Mouse (Mus musculus) frontal cortex, postnatal 25 days (tissue): ENCODE measurements around the gene Tuba1b.
"Not testable (repeated sequence)": the region's sequence is repeated elsewhere in the genome, so short reads cannot be mapped to it uniquely, and the experiment has no call there.

ENCODE experiments used
- DNase-seq, 2 experiments: peaks; one replicate each; pipeline ENCODE4 v3.0.0; 2022; ENCODE audit warnings: low spot score in 2 of 2

Tuba1b gene

GRCm38 (mm10) chr15:98954425-98955253 is 20.3 kb upstream of the Tuba1b start:
- DNase-seq, result no peak

- DNase-seq, result peak; percentile 91 to 96
These were observed 19.3 kb upstream of the Tuba1b start, which contains the start of the genes Gm49450 and Tuba1a for GRCm38 (mm10) chr15:98953401-98954356. TSS of gene Gm49450 (minus strand) at chr15:98953551. TSS of gene Tuba1a (minus strand) at chr15:98953703.

GRCm38 (mm10) chr15:98952751-98953400 is 18.5 kb upstream of the Tuba1b start:
- no peak for DNase-seq

GRCm38 (mm10) chr15:98952063-98952455 is 17.7 kb upstream of the Tuba1b start:
- DNase-seq, result no peak

- DNase-seq, result not testable (repeated sequence)
These were observed 17.0 kb upstream of the Tuba1b start for GRCm38 (mm10) chr15:98951122-98952062.

GRCm38 (mm10) chr15:98949607-98949892 is 15.2 kb upstream of the Tuba1b start:
- no peak for DNase-seq

GRCm38 (mm10) chr15:98948857-98949606 is 14.7 kb upstream of the Tuba1b start:
- DNase-seq, result no peak

- DNase-seq, result no peak
These were observed 14.0 kb upstream of the Tuba1b start for GRCm38 (mm10) chr15:98948382-98948781.

- no peak for DNase-seq
These were observed 13.5 kb upstream of the Tuba1b start for GRCm38 (mm10) chr15:98947884-98948283.

- DNase-seq, result no peak
These were observed 8.8 kb upstream of the Tuba1b start for GRCm38 (mm10) chr15:98943133-98943532.

- DNase-seq, result no peak
These were observed 7.7 kb upstream of the Tuba1b start for GRCm38 (mm10) chr15:98942081-98942480.

- DNase-seq, result no peak
These were observed 7.2 kb upstream of the Tuba1b start for GRCm38 (mm10) chr15:98941539-98941938.

GRCm38 (mm10) chr15:98940816-98941215 is 6.5 kb upstream of the Tuba1b start:
- DNase-seq, result no peak

GRCm38 (mm10) chr15:98933833-98934216 is 540 bp downstream of the Tuba1b start:
- DNase-seq, result peak; percentile 89 to 95

- DNase-seq, result not testable (repeated sequence)
These were observed 1.2 kb downstream of the Tuba1b start for GRCm38 (mm10) chr15:98933004-98933671.

- DNase-seq, result no peak
These were observed 3.4 kb downstream of the Tuba1b start for GRCm38 (mm10) chr15:98930998-98931397.

- no peak for DNase-seq
These were observed 4.2 kb downstream of the Tuba1b start for GRCm38 (mm10) chr15:98930017-98930734.

GRCm38 (mm10) chr15:98928598-98929240 is 5.6 kb downstream of the Tuba1b start:
- peak; percentile 38 to 40 for DNase-seq
